Mouse (Mus musculus) ES-E14 (cell line): ENCODE data around the gene Gm340. TPM values are rescaled to one million over a fixed set of nuclear protein-coding genes. Genes with fewer than 3 reads are reported as not detected.

Experiments used
- DNase-seq: peaks from one replicate; pipeline ENCODE4 v3.0.0-alpha.2; 2013; ENCODE audit warnings: low read depth, low spot score
- H3K27ac ChIP-seq: 2 replicates; pipeline ENCODE4 v1.5.1; 2012; ENCODE audit warnings: low read depth, mild to moderate bottlenecking, low read length, moderate library complexity, mixed read lengths; ENCODE audit not compliant: poor library complexity, insufficient read depth, severe bottlenecking
- H3K36me3 ChIP-seq: 2 replicates; pipeline ENCODE4 v1.6.1; 2012; ENCODE audit warnings: mild to moderate bottlenecking, low read length, moderate library complexity, mixed read lengths; ENCODE audit not compliant: control insufficient read depth, poor library complexity, insufficient read depth, severe bottlenecking
- H3K4me1 ChIP-seq, 2 experiments: fragments of 150-350 bp in 1 of 2; sonication (generic) in 1 of 2; 2 replicates each; pipeline ENCODE4 v1.6.1; 2012; ENCODE audit warnings: low read length in 2 of 2, mild to moderate bottlenecking in 1 of 2, mixed read lengths in 1 of 2; ENCODE audit not compliant: control insufficient read depth in 2 of 2, insufficient read depth in 2 of 2, poor library complexity in 1 of 2
- H3K4me3 ChIP-seq, 2 experiments: fragments of 150-350 bp in 1 of 2; sonication (generic) in 1 of 2; 2 replicates each; pipeline ENCODE4 v1.5.1; 2012; ENCODE audit warnings: low read length in 2 of 2, low read depth in 1 of 2, mild to moderate bottlenecking in 1 of 2, mixed read lengths in 1 of 2; ENCODE audit not compliant: insufficient read depth in 1 of 2, poor library complexity in 1 of 2, severe bottlenecking in 1 of 2
- H3K9ac ChIP-seq: 2 replicates; pipeline ENCODE4 v1.6.1; 2012; ENCODE audit warnings: low read depth, mild to moderate bottlenecking, low read length, mixed read lengths; ENCODE audit not compliant: poor library complexity, insufficient read depth, severe bottlenecking
- H3K9me3 ChIP-seq: fragments of 150-350 bp; sonication (generic); 2 replicates; pipeline ENCODE4 v1.6.1; 2012; ENCODE audit warnings: low read depth, mild to moderate bottlenecking, low read length; ENCODE audit not compliant: control insufficient read depth, insufficient read depth
- CHD2 ChIP-seq: IDR thresholded peaks from 2 replicates; pipeline ENCODE4 v1.6.1; 2014; ENCODE audit warnings: mild to moderate bottlenecking, low read depth, low read length, inconsistent platforms
- HCFC1 ChIP-seq: IDR thresholded peaks from 2 replicates; pipeline ENCODE4 v1.6.1; 2012; ENCODE audit warnings: low read length, inconsistent platforms, borderline replicate concordance; ENCODE audit not compliant: insufficient read depth
- MAFK ChIP-seq: IDR thresholded peaks from 2 replicates; pipeline ENCODE4 v1.6.1; 2014; ENCODE audit warnings: mild to moderate bottlenecking, low read depth, low read length, inconsistent platforms; ENCODE audit not compliant: insufficient read depth
- ZC3H11A ChIP-seq: IDR thresholded peaks from 2 replicates; pipeline ENCODE4 v1.6.1; 2012; ENCODE audit warnings: low read depth, mild to moderate bottlenecking, inconsistent platforms, low read length, borderline replicate concordance
- ZNF384 ChIP-seq: IDR thresholded peaks from 2 replicates; pipeline ENCODE4 v1.6.1; 2012; ENCODE audit warnings: low read depth, low read length, inconsistent platforms
- in situ Hi-C, 2 experiments: fragments of 600-800 bp; cut with MboI; formaldehyde crosslinking; loops; one replicate each; pipeline ENCODE4 v1.15.1; 2025; ENCODE audit warnings: low sequenced_read_pairs in 2 of 2, inconsistent platforms in 1 of 2; ENCODE audit not compliant: unreplicated experiment in 2 of 2
- total RNA-seq: library from RNA; depleted of rRNA; stranded (reverse); fragments of 300-350 nt; gene quantifications from 2 replicates; pipeline ENCODE4 v1.2.3, GENCODE M21; 2012

The Gm340 gene
- total RNA-seq, 1 experiment = 23.2 TPM

- in situ Hi-C loops = no loop called here
- Histone ChIP-seq H3K9ac (no peak overlapping the region), H3K27ac (no peak overlapping the region), H3K4me1 (no peaks in the 10 kb centered on the region), H3K36me3 (no peaks in the 10 kb centered on the region), H3K4me3 (no peak overlapping the region), H3K9me3 (no peaks in the 10 kb centered on the region)
- DNase-seq = no peak
- TF ChIP-seq ZC3H11A (no peak), MAFK (no peak), ZNF384 (no peak), CHD2 (no peak), HCFC1 (no peak)
Observed at GRCm38 (mm10) chr19:41618771-41619385, 36.7 kb downstream of the Gm340 start.

- H3K9ac ChIP-seq = no peak overlapping the region
- TF ChIP-seq MAFK (no peak), ZC3H11A (no peak)
- H3K4me1 ChIP-seq = no peaks in the 10 kb centered on the region
- no peak overlapping the region for H3K4me3 ChIP-seq
- in situ Hi-C loops = loop anchor here (10.0 kb wide), 1 partner anchor 134 kb away; no protein-coding TSS in a partner anchor
- H3K36me3 ChIP-seq = no peaks in the 10 kb centered on the region
- no peaks in the 10 kb centered on the region for H3K9me3 ChIP-seq
- H3K27ac ChIP-seq = no peak overlapping the region
- DNase-seq = no peak
Observed at GRCm38 (mm10) chr19:41620366-41621092, 38.4 kb downstream of the Gm340 start.

- TF ChIP-seq HCFC1 (no peak), ZC3H11A (no peak), CHD2 (no peak), MAFK (no peak), ZNF384 (no peak)
- Histone ChIP-seq H3K9ac (no peak overlapping the region), H3K27ac (no peak overlapping the region), H3K4me1 (no peaks in the 10 kb centered on the region), H3K9me3 (no peaks in the 10 kb centered on the region), H3K4me3 (no peak overlapping the region), H3K36me3 (no peaks in the 10 kb centered on the region)
- in situ Hi-C loops = loop anchor here (10.0 kb wide), 1 partner anchor 126 kb away; no protein-coding TSS in a partner anchor
- no peak for DNase-seq
Observed at GRCm38 (mm10) chr19:41628970-41629369, 46.8 kb downstream of the Gm340 start.

GRCm38 (mm10) chr19:41629532-41629931, 47.4 kb downstream of the Gm340 start:
- no peaks in the 10 kb centered on the region for H3K4me1 ChIP-seq
- H3K36me3 ChIP-seq = no peaks in the 10 kb centered on the region
- H3K9ac ChIP-seq = no peak overlapping the region
- H3K27ac ChIP-seq = no peak overlapping the region
- H3K4me3 ChIP-seq = no peak overlapping the region
- DNase-seq = peak; percentile 63
- no peaks in the 10 kb centered on the region for H3K9me3 ChIP-seq
- in situ Hi-C loops = loop anchor here (10.0 kb wide), 1 partner anchor 125 kb away; no protein-coding TSS in a partner anchor
- TF ChIP-seq CHD2 = no peak
- TF ChIP-seq ZC3H11A = 0 out of 2 replicates have a peak, but pooled peaks have one; percentile 45

GRCm38 (mm10) chr19:41634099-41634498, 51.9 kb downstream of the Gm340 start:
- TF ChIP-seq ZC3H11A (no peak), MAFK (no peak), ZNF384 (no peak), CHD2 (no peak), HCFC1 (no peak)
- no peak overlapping the region for H3K27ac ChIP-seq
- no peaks in the 10 kb centered on the region for H3K9me3 ChIP-seq
- DNase-seq = no peak
- no peaks in the 10 kb centered on the region for H3K36me3 ChIP-seq
- H3K4me1 ChIP-seq = no peaks in the 10 kb centered on the region
- in situ Hi-C loops = no loop called here
- no peak overlapping the region for H3K4me3 ChIP-seq
- no peak overlapping the region for H3K9ac ChIP-seq
